Mouse (Mus musculus) lung, postnatal 0 days (tissue): ENCODE results near the gene Hoxa9.

Experiments used
- CTCF ChIP-seq: IDR thresholded peaks from 2 replicates; pipeline ENCODE4 v1.5.1; 2016; ENCODE audit warnings: antibody characterized with exemption, mild to moderate bottlenecking
- EP300 ChIP-seq: IDR thresholded peaks from 2 replicates; pipeline ENCODE4 v1.6.1; 2016; ENCODE audit warnings: antibody characterized with exemption, mild to moderate bottlenecking, control low read depth

DNA sequence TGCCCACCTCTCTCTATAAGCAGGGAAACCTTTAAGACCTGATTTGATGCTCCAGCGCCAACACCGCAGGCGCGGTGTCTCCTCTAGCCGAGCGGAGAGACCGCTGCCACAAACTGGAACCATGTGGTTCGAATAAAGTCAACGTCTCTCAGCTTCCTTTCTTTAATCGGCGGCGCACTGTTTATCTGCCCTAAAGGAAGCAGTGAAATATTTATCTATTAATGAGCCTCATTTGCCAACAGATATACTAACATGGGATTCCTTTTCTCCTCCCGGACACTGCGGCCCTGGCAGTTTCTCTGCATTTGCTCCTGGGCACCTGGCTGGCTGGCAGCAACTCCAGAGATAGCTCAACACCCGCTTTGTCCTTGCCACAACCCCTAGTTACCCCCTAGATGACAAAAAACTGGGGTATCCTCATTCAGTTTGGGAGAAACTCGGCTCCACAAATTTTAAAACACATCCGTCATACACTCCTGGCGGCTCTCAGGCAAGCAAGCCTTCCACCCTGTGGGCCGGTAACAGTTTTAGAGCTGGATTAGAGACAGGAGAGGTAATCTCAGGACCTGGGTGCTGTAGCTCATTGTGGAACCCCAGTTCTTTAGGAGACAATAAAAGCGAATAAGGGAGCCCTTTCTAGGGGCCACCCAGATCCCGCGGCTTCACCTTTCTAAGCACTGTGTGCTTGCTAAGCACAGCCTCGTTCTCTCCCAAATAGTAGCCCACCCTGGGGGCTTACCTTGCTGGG lies 12.8 kb downstream of the Hoxa9 start:
- no peak for TF ChIP-seq CTCF
- TF ChIP-seq EP300 = no peak
